Mouse (Mus musculus) stomach, embryonic 14.5 days (tissue): Measurements from ENCODE around the gene Tsc2. TPM values are rescaled to one million over a fixed set of nuclear protein-coding genes. Genes with fewer than 3 reads are reported as not detected.

ENCODE experiments used
- ATAC-seq: fragments of 200-750 bp; cut with Nextera tagmentation; 2 replicates; pipeline ENCODE4 v1.8.0; 2017; ENCODE audit warnings: low read depth, moderate TSS enrichment; ENCODE audit not compliant: insufficient number of reproducible peaks, insufficient read depth, low FRiP score
- H3K27ac ChIP-seq: fragments of 300-500 bp; sonication (generic); 2 replicates; pipeline ENCODE4 v1.5.1; 2014; ENCODE audit warnings: mild to moderate bottlenecking, low read length, moderate library complexity, mixed read lengths
- H3K27me3 ChIP-seq: fragments of 300-500 bp; sonication (generic); 2 replicates; pipeline ENCODE4 v1.6.1; 2014; ENCODE audit warnings: low read length, control low read depth, mixed read lengths; ENCODE audit not compliant: control insufficient read depth, insufficient read depth
- H3K36me3 ChIP-seq: fragments of 300-500 bp; sonication (generic); 2 replicates; pipeline ENCODE4 v1.6.1; 2014; ENCODE audit warnings: mild to moderate bottlenecking, control low read depth, low read length, moderate library complexity, mixed read lengths; ENCODE audit not compliant: control insufficient read depth, insufficient read depth
- H3K4me1 ChIP-seq: fragments of 300-500 bp; sonication (generic); 2 replicates; pipeline ENCODE4 v1.6.1; 2014; ENCODE audit warnings: low read length, control low read depth, mixed read lengths; ENCODE audit not compliant: control insufficient read depth, insufficient read depth
- H3K4me2 ChIP-seq: fragments of 300-500 bp; sonication (generic); replicated peaks from 2 replicates; pipeline ENCODE4 v1.6.1; 2014; ENCODE audit warnings: low read depth, low read length, control low read depth
- H3K4me3 ChIP-seq: fragments of 300-500 bp; sonication (generic); 2 replicates; pipeline ENCODE4 v1.5.1; 2014; ENCODE audit warnings: low read depth, low read length, control low read depth
- H3K9ac ChIP-seq: fragments of 300-500 bp; sonication (generic); replicated peaks from 2 replicates; pipeline ENCODE4 v1.6.1; 2014; ENCODE audit warnings: low read depth, mild to moderate bottlenecking, control low read depth, low read length, moderate library complexity, mixed read lengths
- H3K9me3 ChIP-seq: fragments of 300-500 bp; sonication (generic); 2 replicates; pipeline ENCODE4 v1.6.1; 2016; ENCODE audit warnings: low read depth, low read length, control low read depth; ENCODE audit not compliant: control insufficient read depth
- WGBS: fragments of 180-500 bp; shearing (Covaris S2); extraction: QIAGEN DNeasy Blood & Tissue Kit; methylation state at CpG from one replicate; pipeline ENCODE4 v1.1.7; 2014; 5-methylcytosine and 5-hydroxymethylcytosine counted together
- microRNA-seq: library from miRNA; unstranded; fragments of <30 nt; microRNA quantifications from one replicate; pipeline ENCODE4, GENCODE M21; 2016
- polyA plus RNA-seq: library from polyadenylated mRNA; unstranded; fragments of >200 nt; fragmentation: Nextera tagmentation; extraction: Ambion mirVana; gene quantifications from 2 replicates; pipeline ENCODE4 v1.2.1, GENCODE M21; 2014

Gene Tsc2
- polyA plus RNA-seq, 1 experiment from 2014 or later = 57.7 TPM

DNA sequence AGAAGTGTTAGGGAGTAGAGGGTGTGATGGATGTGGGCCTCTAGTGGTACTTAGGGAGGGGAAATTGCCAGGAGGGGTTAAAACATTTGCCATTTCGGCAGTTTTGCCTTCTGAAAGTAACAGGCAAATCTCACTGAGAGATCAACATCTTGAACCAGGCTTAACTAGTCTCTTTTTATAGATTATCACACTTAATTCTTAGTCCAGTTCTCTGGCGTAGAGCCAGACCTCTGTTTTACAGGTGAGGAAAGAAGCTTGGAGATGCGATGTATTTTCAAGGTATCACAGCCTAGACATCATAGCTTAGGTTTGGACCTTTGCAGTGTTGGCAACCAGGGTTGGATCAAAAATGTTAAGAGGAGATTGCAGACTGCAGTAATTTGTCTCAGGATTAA, 81.4 kb downstream of the Tsc2 start:
- Histone ChIP-seq H3K9me3 (no peaks in the 10 kb centered on the region), H3K27ac (peak overlapping the region; percentile 96; the same call in 1 of the 2 replicates), H3K36me3 (no peaks in the 10 kb centered on the region), H3K4me3 (peak overlapping the region; percentile 90), H3K4me1 (peaks cover 22% of the 10 kb centered on the region; the same call in 1 of the 2 replicates), H3K27me3 (no peaks in the 10 kb centered on the region), H3K9ac (peak overlapping the region; percentile 93), H3K4me2 (peak overlapping the region; percentile 70)
- no peak for ATAC-seq
- WGBS = 47% methylated on average over 3 of the region's 3 CpGs

DNA sequence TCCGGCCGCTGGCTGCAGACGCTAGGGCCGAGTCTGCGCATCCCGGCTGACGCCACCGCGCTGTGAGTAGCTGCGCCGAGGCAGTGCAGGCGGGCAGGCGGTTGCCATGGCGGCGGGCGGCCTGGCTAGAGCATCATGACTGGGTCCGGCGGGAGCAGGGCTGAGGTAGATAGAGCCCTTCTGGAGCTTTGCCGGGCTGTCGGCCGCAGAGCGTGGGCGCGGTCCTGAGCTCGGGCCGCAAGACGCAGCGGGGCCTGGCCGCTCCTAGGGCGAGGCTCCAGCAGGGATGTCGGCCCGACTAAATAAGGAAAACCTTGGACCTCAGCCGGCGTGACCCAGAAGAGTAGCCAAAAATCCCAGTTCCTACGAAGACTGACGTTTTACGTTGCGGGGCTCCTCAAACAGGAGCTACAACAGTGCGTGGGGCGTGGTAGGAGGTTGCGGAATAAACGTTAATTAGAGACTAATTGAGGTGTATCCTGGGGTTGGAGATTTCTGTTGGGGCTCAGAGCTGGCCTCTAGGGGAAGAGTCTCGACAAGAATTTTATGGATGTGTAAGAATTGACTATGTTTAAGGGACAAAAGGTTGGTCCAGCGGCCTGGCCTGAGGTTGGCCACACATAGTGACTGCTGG, 81.9 kb downstream of the Tsc2 start:
- Histone ChIP-seq H3K9me3 (no peaks in the 10 kb centered on the region), H3K36me3 (no peaks in the 10 kb centered on the region), H3K9ac (peak overlapping the region; percentile 93), H3K4me3 (peak overlapping the region; percentile 90), H3K4me1 (peaks cover 22% of the 10 kb centered on the region; the same call in 1 of the 2 replicates), H3K27me3 (no peaks in the 10 kb centered on the region), H3K27ac (peak overlapping the region; percentile 96), H3K4me2 (peak overlapping the region; percentile 70)
- WGBS = under 1% methylated on average over 44 of the region's 44 CpGs
- peak; percentile 68 for ATAC-seq

GRCm38 (mm10) chr17:24549618-24550415, 82.6 kb downstream of the Tsc2 start, which contains the start of gene Pkd1:
TSS of gene Pkd1 (plus strand) at chr17:24549834.
- H3K4me3 ChIP-seq = peak within 1 kb of the TSS; percentile 90
- ATAC-seq = peak; percentile 94
- H3K4me2 ChIP-seq = peak within 1 kb of the TSS; percentile 75
- peaks cover 22% of the 10 kb centered on the region; the same call in 1 of the 2 replicates for H3K4me1 ChIP-seq
- H3K36me3 ChIP-seq = no peaks in the 10 kb centered on the region
- H3K27ac ChIP-seq = peak within 1 kb of the TSS; percentile 96
- H3K9ac ChIP-seq = peak within 1 kb of the TSS; percentile 93
- no peaks in the 10 kb centered on the region for H3K27me3 ChIP-seq
- H3K9me3 ChIP-seq = no peaks in the 10 kb centered on the region
- under 1% methylated on average over 72 of the region's 72 CpGs for WGBS

- Histone ChIP-seq H3K9me3 (no peaks in the 10 kb centered on the region), H3K4me2 (peak overlapping the region; percentile 75), H3K4me1 (peaks cover 22% of the 10 kb centered on the region; the same call in 1 of the 2 replicates), H3K9ac (peak overlapping the region; percentile 41; the same call in 1 of the 2 replicates), H3K27ac (peak overlapping the region; percentile 66; the same call in 1 of the 2 replicates), H3K36me3 (no peaks in the 10 kb centered on the region), H3K4me3 (peak overlapping the region; percentile 90), H3K27me3 (no peaks in the 10 kb centered on the region)
- WGBS = 1% methylated on average over 23 of the region's 23 CpGs
- ATAC-seq = peak; percentile 19
Observed at GRCm38 (mm10) chr17:24548921-24549617, 83.4 kb downstream of the Tsc2 start.

DNA sequence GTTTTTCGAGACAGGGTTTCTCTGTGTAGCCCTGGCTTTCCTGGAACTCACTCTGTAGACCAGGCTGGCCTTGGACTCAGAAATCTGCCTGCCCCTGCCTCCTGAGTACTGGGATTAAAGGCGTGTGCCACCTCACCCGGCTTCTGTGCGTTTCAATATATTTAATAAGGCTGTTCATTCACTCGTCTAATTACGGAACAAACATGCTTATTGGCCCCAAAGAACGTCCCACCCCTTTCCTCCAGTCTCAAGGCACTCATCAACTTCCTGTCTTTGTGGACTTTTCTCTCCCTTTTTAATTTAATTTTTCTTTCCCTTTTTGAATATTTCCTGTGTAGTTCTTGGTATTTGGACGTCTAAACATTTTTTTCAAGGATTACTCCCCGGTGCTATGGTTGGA, 84.0 kb downstream of the Tsc2 start:
- ATAC-seq = no peak
- peak overlapping the region; percentile 90 for H3K4me3 ChIP-seq
- H3K9me3 ChIP-seq = no peaks in the 10 kb centered on the region
- H3K4me2 ChIP-seq = peak overlapping the region; percentile 75
- no peak overlapping the region for H3K9ac ChIP-seq
- H3K36me3 ChIP-seq = no peaks in the 10 kb centered on the region
- 32% methylated on average over 9 of the region's 9 CpGs for WGBS
- peaks cover 22% of the 10 kb centered on the region; the same call in 1 of the 2 replicates for H3K4me1 ChIP-seq
- no peaks in the 10 kb centered on the region for H3K27me3 ChIP-seq
- peak overlapping the region; percentile 66; the same call in 1 of the 2 replicates for H3K27ac ChIP-seq

DNA sequence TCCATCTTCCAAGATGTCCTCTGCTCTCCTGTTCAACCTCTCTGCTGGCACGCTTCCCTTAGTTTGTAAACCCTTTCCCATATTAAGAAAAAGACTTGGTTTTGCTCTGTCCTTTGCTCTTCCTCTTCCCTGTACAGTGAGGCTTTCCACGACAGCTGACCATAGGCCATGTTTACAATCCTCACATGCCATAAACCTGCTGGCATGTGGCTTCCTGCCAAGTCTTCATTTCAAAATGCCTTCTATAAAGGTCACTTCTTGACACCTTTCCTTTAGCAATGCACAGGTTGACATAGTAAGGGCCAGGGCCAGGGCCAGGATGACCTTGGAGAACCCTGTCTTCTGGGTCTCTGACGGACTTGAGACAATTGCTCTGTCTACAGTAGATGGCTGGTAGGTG, 86.2 kb downstream of the Tsc2 start:
- WGBS = 66% methylated on average over 3 of the region's 3 CpGs
- H3K36me3 ChIP-seq = no peaks in the 10 kb centered on the region

More for the DNA sequence above, 86.2 kb downstream of the Tsc2 start:
- Histone ChIP-seq H3K27me3 (no peaks in the 10 kb centered on the region), H3K4me2 (no peak overlapping the region), H3K9ac (no peak overlapping the region), H3K4me1 (peaks cover 10% of the 10 kb centered on the region; the same call in 1 of the 2 replicates), H3K27ac (no peak overlapping the region), H3K4me3 (no peak overlapping the region), H3K9me3 (no peaks in the 10 kb centered on the region)
- no peak for ATAC-seq

Small RNA genes within 50 kb of the gene (microRNA-seq; reads per million reads assigned to microRNA genes)
- gene Gm24589 = not detected

Other genes starting within 250 kb of the Tsc2 start
- gene Rnps1, start 218.1 kb downstream of the Tsc2 start, polyA plus RNA-seq = 254 and 265 TPM in 2 replicates
- 98.1 and 112 TPM in 2 replicates for gene Eci1, start 206.0 kb downstream of the Tsc2 start, polyA plus RNA-seq
- 2.6 and 3.1 TPM in 2 replicates for gene Dnase1l2, start 189.5 kb downstream of the Tsc2 start, polyA plus RNA-seq
- 25.1 and 28.5 TPM in 2 replicates for gene E4f1, start 162.3 kb downstream of the Tsc2 start, polyA plus RNA-seq
- gene Pgp, start 162.2 kb downstream of the Tsc2 start, polyA plus RNA-seq = 51.7 and 57.0 TPM in 2 replicates
- gene Bricd5, start 158.7 kb downstream of the Tsc2 start, polyA plus RNA-seq = 0.56 TPM in 1 of 2 replicates, not detected in the other
- 39.7 and 46.2 TPM in 2 replicates for gene Mlst8, start 153.6 kb downstream of the Tsc2 start, polyA plus RNA-seq
- gene Caskin1, start 144.0 kb downstream of the Tsc2 start, polyA plus RNA-seq = 2.7 and 3.8 TPM in 2 replicates
- gene Traf7, start 104.7 kb downstream of the Tsc2 start, polyA plus RNA-seq = 87.6 and 97.3 TPM in 2 replicates
- gene Rab26, start 98.4 kb downstream of the Tsc2 start, polyA plus RNA-seq = 3.0 and 3.2 TPM in 2 replicates
- gene Pkd1, start 82.8 kb downstream of the Tsc2 start, polyA plus RNA-seq = 27.3 and 35.9 TPM in 2 replicates
- 18.1 and 19.6 TPM in 2 replicates for gene Nthl1, start 50 bp upstream of the Tsc2 start, polyA plus RNA-seq
- 44.9 and 47.7 TPM in 2 replicates for gene Slc9a3r2, start 17.7 kb upstream of the Tsc2 start, polyA plus RNA-seq
- gene Npw, start 25.8 kb upstream of the Tsc2 start, polyA plus RNA-seq = 0.42 and 0.90 TPM in 2 replicates
- 24.8 and 26.5 TPM in 2 replicates for gene Zfp598, start 37.1 kb upstream of the Tsc2 start, polyA plus RNA-seq
- 5.6 and 6.3 TPM in 2 replicates for gene Syngr3, start 57.3 kb upstream of the Tsc2 start, polyA plus RNA-seq
- gene Gfer, start 63.5 kb upstream of the Tsc2 start, polyA plus RNA-seq = 38.5 and 40.8 TPM in 2 replicates
- 3.2 and 3.8 TPM in 2 replicates for gene Noxo1, start 63.6 kb upstream of the Tsc2 start, polyA plus RNA-seq
- gene Tbl3, start 75.0 kb upstream of the Tsc2 start, polyA plus RNA-seq = 67.8 and 72.1 TPM in 2 replicates
- gene Rnf151, start 85.4 kb upstream of the Tsc2 start, polyA plus RNA-seq = not detected in 2 replicates
- gene Rps2, start 85.5 kb upstream of the Tsc2 start, polyA plus RNA-seq = 1,483 and 1,587 TPM in 2 replicates
- 226 and 259 TPM in 2 replicates for gene Ndufb10, start 91.8 kb upstream of the Tsc2 start, polyA plus RNA-seq
- 0.26 TPM in 1 of 2 replicates, not detected in the other for gene Rpl3l, start 95.2 kb upstream of the Tsc2 start, polyA plus RNA-seq
- 40.3 and 41.3 TPM in 2 replicates for gene Msrb1, start 104.0 kb upstream of the Tsc2 start, polyA plus RNA-seq
- gene Hs3st6, start 120.4 kb upstream of the Tsc2 start, polyA plus RNA-seq = 1.1 and 1.5 TPM in 2 replicates
- gene Meiob, start 171.7 kb upstream of the Tsc2 start, polyA plus RNA-seq = not detected in 2 replicates
- gene Hagh, start 207.5 kb upstream of the Tsc2 start, polyA plus RNA-seq = 31.7 and 35.2 TPM in 2 replicates
- gene Fahd1, start 217.7 kb upstream of the Tsc2 start, polyA plus RNA-seq = 21.6 and 26.0 TPM in 2 replicates
- 1.1 and 1.5 TPM in 2 replicates for gene Igfals, start 233.4 kb upstream of the Tsc2 start, polyA plus RNA-seq